Mouse (Mus musculus) megakaryocyte, embryonic 14.5 days (primary cell): Measurements from ENCODE around the gene Sp2. TPM values are rescaled to one million over a fixed set of nuclear protein-coding genes. Genes with fewer than 3 reads are reported as not detected.

Experiments
- H3K27me3 ChIP-seq: replicated peaks from 2 replicates; pipeline ENCODE3; 2012; ENCODE audit warnings: inconsistent platforms
- H3K36me3 ChIP-seq: replicated peaks from 2 replicates; pipeline ENCODE3; 2012; ENCODE audit warnings: low read length, inconsistent platforms, mixed read lengths
- H3K4me1 ChIP-seq: 2 replicates; pipeline ENCODE4 v1.6.1; 2012; ENCODE audit warnings: inconsistent platforms
- H3K4me3 ChIP-seq: replicated peaks from 2 replicates; pipeline ENCODE3; 2012; ENCODE audit warnings: moderate library complexity, mild to moderate bottlenecking, inconsistent platforms
- H3K9me3 ChIP-seq: 2 replicates; pipeline ENCODE4 v1.6.1; 2012; ENCODE audit warnings: inconsistent platforms
- FLI1 ChIP-seq: IDR thresholded peaks from 2 replicates; pipeline ENCODE4 v1.6.1; 2012; ENCODE audit warnings: low read length, inconsistent platforms, mixed read lengths
- GATA1 ChIP-seq: IDR thresholded peaks from 3 replicates; pipeline ENCODE4 v1.6.1; 2012; ENCODE audit warnings: mixed read lengths, low read length, inconsistent platforms, borderline replicate concordance
- polyA plus RNA-seq: library from polyadenylated mRNA; stranded (reverse); fragments of >175 nt; gene quantifications from 2 replicates; pipeline ENCODE4 v1.2.3, GENCODE M21; 2012; ENCODE audit warnings: low replicate concordance; ENCODE audit not compliant: insufficient read depth

Sp2 gene
- polyA plus RNA-seq, 1 experiment = 34.2 TPM

- no peak for TF ChIP-seq FLI1
- TF ChIP-seq GATA1 = no peak
- Histone ChIP-seq H3K27me3 (peaks cover 7% of the 10 kb centered on the region), H3K4me1 (peaks cover 55% of the 10 kb centered on the region), H3K36me3 (peaks cover 24% of the 10 kb centered on the region), H3K9me3 (no peaks in the 10 kb centered on the region), H3K4me3 (peak overlapping the region; percentile 93)
These were observed 65.8 kb downstream of the Sp2 start for GRCm38 (mm10) chr11:96916885-96917396.

GRCm38 (mm10) chr11:96916044-96916884 lies 66.5 kb downstream of the Sp2 start, which contains the start of gene Cdk5rap3:
Gene Cdk5rap3, minus strand, starts transcription at chr11:96916496.
- Histone ChIP-seq H3K27me3 (peaks cover 7% of the 10 kb centered on the region), H3K4me1 (peaks cover 54% of the 10 kb centered on the region), H3K9me3 (no peaks in the 10 kb centered on the region), H3K36me3 (peaks cover 31% of the 10 kb centered on the region), H3K4me3 (peak within 1 kb of the TSS; percentile 93)
- TF ChIP-seq FLI1 = no peak; the same call in 1 of the 2 replicates
- TF ChIP-seq GATA1 = no peak

DNA sequence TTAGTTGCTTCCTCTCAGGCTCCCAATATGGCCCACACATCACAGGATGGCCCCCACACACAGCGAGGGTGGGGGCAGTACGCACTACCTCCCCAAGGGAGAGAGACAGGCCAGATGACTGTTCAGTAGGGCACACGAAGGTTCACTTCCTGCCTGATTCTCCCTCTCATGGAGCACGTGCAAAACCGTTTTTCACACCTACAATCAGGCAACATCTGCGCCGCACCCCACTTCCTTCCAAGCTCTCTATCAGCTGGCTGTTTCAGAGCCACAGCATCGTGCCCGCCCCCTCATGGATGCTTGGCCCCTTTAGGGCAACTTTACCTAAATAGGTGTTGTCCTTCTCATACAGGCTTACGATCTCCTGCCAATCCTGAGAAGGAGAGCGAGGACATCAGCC lies 70.1 kb downstream of the Sp2 start:
- Histone ChIP-seq H3K4me1 (peaks cover 44% of the 10 kb centered on the region), H3K36me3 (peaks cover 67% of the 10 kb centered on the region), H3K9me3 (no peaks in the 10 kb centered on the region), H3K27me3 (no peaks in the 10 kb centered on the region), H3K4me3 (no peak overlapping the region)
- TF ChIP-seq GATA1 (no peak), FLI1 (no peak)

GRCm38 (mm10) chr11:96910003-96910402 lies 72.8 kb downstream of the Sp2 start:
- Histone ChIP-seq H3K4me3 (no peak overlapping the region), H3K4me1 (peaks cover 38% of the 10 kb centered on the region), H3K9me3 (no peaks in the 10 kb centered on the region), H3K27me3 (peaks cover 6% of the 10 kb centered on the region), H3K36me3 (peaks cover 88% of the 10 kb centered on the region)
- no peak for TF ChIP-seq GATA1
- no peak for TF ChIP-seq FLI1

DNA sequence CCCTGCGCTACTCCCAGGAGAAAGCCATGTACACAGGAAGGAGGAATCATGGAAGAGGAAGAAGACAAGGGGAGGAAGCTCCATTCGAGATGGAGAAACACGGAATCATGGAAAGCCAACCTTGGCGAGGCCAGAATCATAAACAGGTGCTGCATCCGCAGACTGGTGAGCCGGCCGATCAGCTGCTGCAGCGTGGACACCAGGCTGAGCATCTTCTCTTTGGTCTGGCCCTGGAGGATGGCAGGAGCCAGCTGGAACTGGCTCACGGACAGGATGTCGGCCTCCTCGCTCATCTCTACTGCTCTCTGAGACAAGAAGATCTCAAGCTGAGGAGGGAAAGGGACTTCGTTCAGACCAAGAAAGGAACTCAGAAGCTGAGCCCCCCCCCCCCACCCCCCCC lies 74.2 kb downstream of the Sp2 start:
- H3K9me3 ChIP-seq = no peaks in the 10 kb centered on the region
- peaks cover 81% of the 10 kb centered on the region for H3K36me3 ChIP-seq
- H3K4me1 ChIP-seq = peaks cover 34% of the 10 kb centered on the region
- TF ChIP-seq GATA1 = no peak
- TF ChIP-seq FLI1 = no peak
- H3K27me3 ChIP-seq = peaks cover 13% of the 10 kb centered on the region
- no peak overlapping the region for H3K4me3 ChIP-seq

GRCm38 (mm10) chr11:96906431-96907161 lies 76.2 kb downstream of the Sp2 start:
- no peak for TF ChIP-seq GATA1
- no peak for TF ChIP-seq FLI1
- H3K36me3 ChIP-seq = peaks cover 61% of the 10 kb centered on the region

More at GRCm38 (mm10) chr11:96906431-96907161, 76.2 kb downstream of the Sp2 start:
- Histone ChIP-seq H3K27me3 (peaks cover 29% of the 10 kb centered on the region), H3K4me3 (no peak overlapping the region), H3K9me3 (no peaks in the 10 kb centered on the region), H3K4me1 (peaks cover 32% of the 10 kb centered on the region)

Other genes with a start within 250 kb of the Sp2 start
- 6.3 and 9.8 TPM in 2 replicates for gene Snx11, start 205.4 kb downstream of the Sp2 start, polyA plus RNA-seq
- gene Cbx1, start 193.8 kb downstream of the Sp2 start, polyA plus RNA-seq = 12.8 and 33.7 TPM in 2 replicates
- gene Nfe2l1, start 153.0 kb downstream of the Sp2 start, polyA plus RNA-seq = 28.9 and 34.9 TPM in 2 replicates
- gene Copz2, start 133.1 kb downstream of the Sp2 start, polyA plus RNA-seq = 3.4 TPM in 1 of 2 replicates, not detected in the other
- 15.3 and 41.6 TPM in 2 replicates for gene Cdk5rap3, start 66.5 kb downstream of the Sp2 start, polyA plus RNA-seq
- not detected in 2 replicates for gene Prr15l, start 54.9 kb downstream of the Sp2 start, polyA plus RNA-seq
- gene Pnpo, start 39.0 kb downstream of the Sp2 start, polyA plus RNA-seq = 2.0 and 16.6 TPM in 2 replicates
- gene Sp6, start 30.4 kb upstream of the Sp2 start, polyA plus RNA-seq = 0.77 and 1.4 TPM in 2 replicates
- 4.5 and 11.2 TPM in 2 replicates for gene Scrn2, start 47.0 kb upstream of the Sp2 start, polyA plus RNA-seq
- not detected in 2 replicates for gene Lrrc46, start 58.4 kb upstream of the Sp2 start, polyA plus RNA-seq
- 22.3 and 22.7 TPM in 2 replicates for gene Mrpl10, start 58.6 kb upstream of the Sp2 start, polyA plus RNA-seq
- 9.7 and 13.2 TPM in 2 replicates for gene Osbpl7, start 67.7 kb upstream of the Sp2 start, polyA plus RNA-seq
- 0.09 and 1.6 TPM in 2 replicates for gene Tbx21, start 132.4 kb upstream of the Sp2 start, polyA plus RNA-seq
- 99.9 and 349 TPM in 2 replicates for gene Tbkbp1, start 168.5 kb upstream of the Sp2 start, polyA plus RNA-seq
- 10.2 TPM in 2 replicates for gene Kpnb1, start 204.9 kb upstream of the Sp2 start, polyA plus RNA-seq